Mouse (Mus musculus) G1E (cell line): Measurements from ENCODE around the gene Nhsl2.

Experiments
- CTCF ChIP-seq: IDR thresholded peaks from 2 replicates; pipeline ENCODE4 v1.5.1; 2012; ENCODE audit warnings: low read depth, low read length, inconsistent platforms, mixed read lengths
- GATA1 ChIP-seq: IDR thresholded peaks from 2 replicates; pipeline ENCODE4 v1.6.1; 2012; ENCODE audit warnings: borderline replicate concordance, low read length, inconsistent platforms, mixed read lengths
- POLR2AphosphoS5 ChIP-seq: IDR thresholded peaks from 2 replicates; pipeline ENCODE4 v1.6.1; 2012; ENCODE audit warnings: low read depth, low read length, inconsistent platforms; ENCODE audit not compliant: insufficient replicate concordance
- TAL1 ChIP-seq: conservative IDR thresholded peaks from 2 replicates; pipeline ENCODE4 v1.6.1; 2012; ENCODE audit warnings: low read depth, low read length, inconsistent platforms, mixed read lengths

GRCm38 (mm10) chrX:101907301-101907700, 58.1 kb downstream of the Nhsl2 start:
- no peak for TF ChIP-seq CTCF
- TF ChIP-seq POLR2AphosphoS5 = no peak
- TF ChIP-seq TAL1 = no peak
- TF ChIP-seq GATA1 = no peak
